ENCODE assay signal across 8 mouse cellular contexts in genomic region chr10:79802331-79802971, GRCm38 (mm10). TPM values are rescaled to one million over a fixed set of nuclear protein-coding genes. Genes with fewer than 3 reads are reported as not detected.
DNase-seq lines count a peak whose midpoint lies in the region; TF ChIP-seq lines count a peak whose summit lies in the region.

No protein-coding gene starts in this region.

- no peak for TF ChIP-seq POLR2A in testis, adult 2 months (IDR thresholded peaks at IDR 0.05; ENCODE audit: control insufficient read depth, low read depth, low read length)

- no peaks in the 10 kb centered on the region for H3K36me3 ChIP-seq in testis, adult 2 months (ENCODE audit: control insufficient read depth, insufficient read depth, low read length)

- peaks cover 50% of the 10 kb centered on the region for H3K4me1 ChIP-seq in testis, adult 2 months (ENCODE audit: control insufficient read depth, insufficient read depth, low read length)

- H3K27me3 ChIP-seq in testis, adult 2 months (ENCODE audit: control insufficient read depth, insufficient read depth, low read length) = no peaks in the 10 kb centered on the region

- intact Hi-C loops in heart, postnatal 10 days (cut with DNase I) = no loop called here

- TF ChIP-seq CTCF in testis, adult 2 months (IDR thresholded peaks at IDR 0.05; ENCODE audit: control insufficient read depth, insufficient read depth, insufficient replicate concordance, low read depth, low read length) = no peak

- peak overlapping the region; percentile 73 for H3K27ac ChIP-seq in testis, adult 2 months (ENCODE audit: control insufficient read depth, insufficient read depth, low read depth, low read length)

- H3K4me3 ChIP-seq in testis, adult 2 months (ENCODE audit: control insufficient read depth, low read depth, low read length) = no peak overlapping the region

- DNase-seq in 3134 (ENCODE audit: extremely low read depth, insufficient read length, low spot score) = peak; percentile 58
- peak; percentile 52 for DNase-seq in MN1 (ENCODE audit: low spot score)
- DNase-seq in fibroblast of lung, adult 2 months (ENCODE audit: low read depth) = peak; percentile 62
- DNase-seq in heart, postnatal 10 days = peak; percentile 63 to 65
- peak; percentile 90 to 91 for DNase-seq in kidney, postnatal 36 days
- peak; percentile 63 to 74 for DNase-seq in lung, postnatal 4 days
- DNase-seq in urinary bladder, postnatal 4 days (ENCODE audit: low spot score in 2 of 2) = no peak

RNA-seq across cellular contexts. Expression of gene Palm, which starts 9.1 kb away (rescaled TPM):
- 100 to 1,000 TPM in 1 of 2 experiments, 10 to 100 TPM in 1; 90.8 to 103 TPM for total RNA-seq in heart, postnatal 10 days (2021)
- polyA plus RNA-seq in testis, adult 2 months (2012; rRNA removed) = 8.1 and 9.1 TPM in 2 replicates

RNA-seq across cellular contexts. Expression of gene Prss57, which starts 11.7 kb away (rescaled TPM):
- not detected for total RNA-seq in heart, postnatal 10 days (2021)
- polyA plus RNA-seq in testis, adult 2 months (2012; rRNA removed) = 0.11 TPM in 1 of 2 replicates, not detected in the other

RNA-seq across cellular contexts. Expression of gene Misp, which starts 18.3 kb away (rescaled TPM):
- under 1 TPM; 0.22 to 0.30 TPM for total RNA-seq in heart, postnatal 10 days (2021)
- polyA plus RNA-seq in testis, adult 2 months (2012; rRNA removed) = 0.27 and 0.36 TPM in 2 replicates

RNA-seq across cellular contexts. Expression of gene Fstl3, which starts 25.4 kb away (rescaled TPM):
- total RNA-seq in heart, postnatal 10 days (2021) = 1 to 10 TPM; 5.8 to 7.4 TPM
- 13.8 and 16.1 TPM in 2 replicates for polyA plus RNA-seq in testis, adult 2 months (2012; rRNA removed)

RNA-seq across cellular contexts. Expression of gene Rnf126, which starts 35.7 kb away (rescaled TPM):
- total RNA-seq in heart, postnatal 10 days (2021) = 10 to 100 TPM; 31.8 to 34.4 TPM
- 989 and 1,153 TPM in 2 replicates for polyA plus RNA-seq in testis, adult 2 months (2012; rRNA removed)

Comparison
In these comparisons a context has a peak if more than half of its experiments do, and no peak if none do; other contexts are left out.
1. DNase-seq: peak in 3134 (single experiment), MN1 (single experiment), fibroblast of lung, adult 2 months (single experiment), heart, postnatal 10 days (2 of 2), kidney, postnatal 36 days (2 of 2) and lung, postnatal 4 days (2 of 2); none in urinary bladder, postnatal 4 days (0 of 2).